Mouse (Mus musculus): ENCODE measurements around the gene Sfxn5.

GRCm38 (mm10) chr6:85218251-85218650 lies 115.0 kb downstream of the Sfxn5 start:
- TF ChIP-seq POLR2A (IDR thresholded peaks at IDR 0.05; ENCODE audit: extremely low read depth, insufficient read depth, low read length) (no peak), CTCF (IDR thresholded peaks at IDR 0.05; ENCODE audit: extremely low read depth, insufficient read depth, low read length) (no peak)

All from cortical plate, adult 2 months (tissue).